8 mouse cellular contexts compared by ENCODE assay signal in the genomic region with DNA sequence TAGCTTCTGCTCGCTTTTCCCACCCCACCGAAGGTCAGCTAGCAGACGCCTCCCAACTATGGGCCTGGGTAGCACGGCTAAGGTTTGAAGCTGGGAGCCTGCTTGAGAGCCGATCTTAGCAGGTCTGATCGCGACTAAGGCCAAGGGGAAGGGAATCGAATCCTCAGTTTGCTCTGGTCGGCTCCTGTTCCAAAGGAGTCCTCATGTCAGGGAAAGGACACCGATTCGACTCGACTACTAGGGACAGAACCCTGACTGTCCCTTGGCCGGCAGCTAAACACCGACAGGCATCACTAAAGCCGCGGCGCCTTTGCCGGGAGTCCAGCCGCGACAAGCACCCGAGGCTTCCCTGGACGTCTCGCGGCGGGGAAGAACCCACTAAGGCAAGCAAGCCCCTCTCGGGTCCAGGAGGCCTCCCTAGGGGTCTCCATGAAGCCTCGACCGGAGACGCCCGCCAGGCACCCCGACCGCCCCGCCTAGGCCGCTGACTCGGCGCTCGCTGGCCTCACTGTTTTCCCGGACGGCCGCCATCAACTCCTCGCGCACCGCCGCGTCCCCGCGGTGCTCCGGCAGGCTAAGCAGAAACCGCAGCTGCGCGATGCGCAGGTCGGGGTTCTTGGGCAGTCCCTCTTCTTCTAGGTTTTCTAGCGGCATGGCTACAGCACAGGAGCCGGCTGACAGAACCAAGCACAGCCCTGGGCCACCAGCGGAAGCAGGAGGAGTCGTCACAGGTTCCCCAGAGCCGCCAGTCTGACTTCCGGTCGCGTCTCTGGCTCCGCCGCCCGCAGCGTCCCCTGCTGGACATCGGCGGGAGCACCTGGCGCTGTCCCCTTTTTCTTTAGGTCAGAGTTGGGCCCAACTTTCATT. TPM values are rescaled to one million over a fixed set of nuclear protein-coding genes. Genes with fewer than 3 reads are reported as not detected.
DNase-seq lines count a peak whose midpoint lies in the region; ATAC-seq and TF ChIP-seq lines count a peak whose summit lies in the region.

TSS of gene Psmd6 (minus strand) at position 755 of the 867 bp plus-strand sequence.

- under 1% methylated on average over 68 of the region's 68 CpGs for WGBS in heart, embryonic 11.5 days (ENCODE audit: insufficient replicate concordance)
- under 1% methylated on average over 67 of the region's 68 CpGs for WGBS in kidney, embryonic 16.5 days
- WGBS in liver, adult 2 months = under 1% methylated on average over 68 of the region's 68 CpGs

- H3K79me2 ChIP-seq in C2C12 (ENCODE audit: control insufficient read depth, insufficient read depth) (peaks cover 40% of the 10 kb centered on the region), myocyte (ENCODE audit: control insufficient read depth, insufficient read depth) (peaks cover 30% of the 10 kb centered on the region)
- H3K79me2 ChIP-seq in liver, adult 2 months (ENCODE audit: control insufficient read depth, insufficient read depth, low read length) = peaks cover 11% of the 10 kb centered on the region; the same call in 1 of the 2 replicates

- peak; percentile 90 for ATAC-seq in heart, embryonic 11.5 days (replicated peaks; ENCODE audit: insufficient number of reproducible peaks, low FRiP score, low TSS enrichment)
- peak; percentile 98 for ATAC-seq in kidney, embryonic 16.5 days (ENCODE audit: low FRiP score, low TSS enrichment)

- peak within 1 kb of the TSS; percentile 57 for H3K27ac ChIP-seq in heart, embryonic 11.5 days (ENCODE audit: low read depth, low read length)
- H3K27ac ChIP-seq in kidney, embryonic 16.5 days (ENCODE audit: low read length) = peak within 1 kb of the TSS; percentile 75; the same call in 1 of the 2 replicates
- peak within 1 kb of the TSS; percentile 76 for H3K27ac ChIP-seq in liver, adult 2 months (replicated peaks; ENCODE audit: insufficient read depth, low read depth, low read length)

- peaks cover 17% of the 10 kb centered on the region for H3K4me1 ChIP-seq in erythroblast, embryonic 14.5 days (ENCODE audit: control insufficient read depth)
- H3K4me1 ChIP-seq in heart, embryonic 11.5 days (ENCODE audit: control insufficient read depth, insufficient read depth, low read length) = no peaks in the 10 kb centered on the region; the same call in 1 of the 2 replicates
- peaks cover 9% of the 10 kb centered on the region for H3K4me1 ChIP-seq in kidney, embryonic 16.5 days (ENCODE audit: insufficient read depth, low read length)
- H3K4me1 ChIP-seq in liver, adult 2 months (ENCODE audit: control insufficient read depth, insufficient read depth, low read length) = peaks cover 8% of the 10 kb centered on the region

- no peaks in the 10 kb centered on the region for H3K9me3 ChIP-seq in erythroblast, embryonic 14.5 days (ENCODE audit: control insufficient read depth, low read length)
- H3K9me3 ChIP-seq in heart, embryonic 11.5 days (replicated peaks; ENCODE audit: control insufficient read depth, low read length) = no peaks in the 10 kb centered on the region
- no peaks in the 10 kb centered on the region for H3K9me3 ChIP-seq in kidney, embryonic 16.5 days (ENCODE audit: low read length)

- TF ChIP-seq CTCF in C2C12 (IDR thresholded peaks at IDR 0.05; ENCODE audit: control insufficient read depth, insufficient read depth, insufficient read length) = peak; percentile 93
- TF ChIP-seq CTCF in brain, embryonic 14.5 days (IDR thresholded peaks at IDR 0.05; ENCODE audit: borderline replicate concordance, extremely low read depth, insufficient read depth, insufficient read length) = peak; percentile 100
- TF ChIP-seq CTCF in liver, adult 2 months (IDR thresholded peaks at IDR 0.05; ENCODE audit: low read depth, low read length) = peak; percentile 93

- H3K36me3 ChIP-seq in C2C12 (ENCODE audit: control insufficient read depth, insufficient read depth) (peaks cover 37% of the 10 kb centered on the region), myocyte (ENCODE audit: control insufficient read depth, insufficient read depth) (peaks cover 24% of the 10 kb centered on the region)
- peaks cover 43% of the 10 kb centered on the region for H3K36me3 ChIP-seq in erythroblast, embryonic 14.5 days (ENCODE audit: control insufficient read depth)
- peaks cover 10% of the 10 kb centered on the region for H3K36me3 ChIP-seq in heart, embryonic 11.5 days (ENCODE audit: control insufficient read depth, insufficient read depth, low read length)
- H3K36me3 ChIP-seq in kidney, embryonic 16.5 days (ENCODE audit: insufficient read depth, low read length) = peaks cover 25% of the 10 kb centered on the region
- H3K36me3 ChIP-seq in liver, adult 2 months (ENCODE audit: control insufficient read depth, insufficient read depth, low read length) = peaks cover 31% of the 10 kb centered on the region
- peaks cover 15% of the 10 kb centered on the region; the same call in 1 of the 2 replicates for H3K36me3 ChIP-seq in splenic B cell, adult 2 months (ENCODE audit: control insufficient read depth, insufficient read depth, low read length, poor library complexity, severe bottlenecking)

- H3ac ChIP-seq in C2C12 (ENCODE audit: control insufficient read depth, insufficient read length, low read depth) = peak within 1 kb of the TSS; percentile 94
- H3ac ChIP-seq in myocyte (ENCODE audit: control insufficient read depth, insufficient read length) = peak within 1 kb of the TSS; percentile 55

- H3K27me3 ChIP-seq in C2C12 (ENCODE audit: control insufficient read depth, insufficient read depth, insufficient read length) (no peaks in the 10 kb centered on the region), myocyte (ENCODE audit: control insufficient read depth, insufficient read depth, insufficient read length) (no peaks in the 10 kb centered on the region)
- no peaks in the 10 kb centered on the region for H3K27me3 ChIP-seq in erythroblast, embryonic 14.5 days (ENCODE audit: control insufficient read depth)
- no peaks in the 10 kb centered on the region for H3K27me3 ChIP-seq in heart, embryonic 11.5 days (ENCODE audit: control insufficient read depth, insufficient read depth, low read length)
- no peaks in the 10 kb centered on the region for H3K27me3 ChIP-seq in kidney, embryonic 16.5 days (ENCODE audit: insufficient read depth, low read length)
- no peaks in the 10 kb centered on the region for H3K27me3 ChIP-seq in liver, adult 2 months (ENCODE audit: control insufficient read depth, insufficient read depth, low read length)
- H3K27me3 ChIP-seq in splenic B cell, adult 2 months (ENCODE audit: control insufficient read depth, insufficient read depth, low read length, poor library complexity, severe bottlenecking) = no peaks in the 10 kb centered on the region

- peak; percentile 55; the same call in 1 of the 2 replicates for TF ChIP-seq POLR2A in brain, embryonic 14.5 days (IDR thresholded peaks at IDR 0.05; ENCODE audit: borderline replicate concordance, extremely low read depth, insufficient read depth, insufficient read length, poor library complexity, severe bottlenecking)
- TF ChIP-seq POLR2A in liver, adult 2 months (IDR thresholded peaks at IDR 0.05; ENCODE audit: extremely low read depth, insufficient read depth, low read length) = peak; percentile 65
- peak; percentile 70 for TF ChIP-seq POLR2A in myocyte (IDR thresholded peaks at IDR 0.05; ENCODE audit: insufficient read length, low read depth)

- H3K4me3 ChIP-seq in C2C12 (ENCODE audit: insufficient read depth, poor library complexity, severe bottlenecking) (peak within 1 kb of the TSS; percentile 67), myocyte (peak within 1 kb of the TSS; percentile 89)
- peak within 1 kb of the TSS; percentile 93 for H3K4me3 ChIP-seq in erythroblast, embryonic 14.5 days (replicated peaks)
- H3K4me3 ChIP-seq in heart, embryonic 11.5 days (ENCODE audit: low read depth, low read length) = peak within 1 kb of the TSS; percentile 97
- H3K4me3 ChIP-seq in kidney, embryonic 16.5 days (ENCODE audit: low read length) = peak within 1 kb of the TSS; percentile 99
- H3K4me3 ChIP-seq in liver, adult 2 months (ENCODE audit: insufficient read depth, low read depth, low read length) = peak within 1 kb of the TSS; percentile 97

- peaks cover 19% of the 10 kb centered on the region for H3K79me3 ChIP-seq in C2C12 (ENCODE audit: low read depth)

- peak within 1 kb of the TSS; percentile 84 for H3K4me2 ChIP-seq in heart, embryonic 11.5 days
- peak within 1 kb of the TSS; percentile 94 for H3K4me2 ChIP-seq in kidney, embryonic 16.5 days (replicated peaks; ENCODE audit: low read depth, low read length)
- H3K4me2 ChIP-seq in myocyte (ENCODE audit: low read depth) = peak within 1 kb of the TSS; percentile 75

- DNase-seq in brain, embryonic 14.5 days (ENCODE audit: low read depth) = peak; percentile 94
- DNase-seq in liver, adult 2 months (ENCODE audit: extremely low read depth, low read depth, low spot score) = peak; percentile 74
- DNase-seq in splenic B cell, adult 2 months (ENCODE audit: low read depth, low spot score) = peak; percentile 93

- peak within 1 kb of the TSS; percentile 95 for H3K9ac ChIP-seq in heart, embryonic 11.5 days (ENCODE audit: low read depth, low read length)
- H3K9ac ChIP-seq in kidney, embryonic 16.5 days (replicated peaks; ENCODE audit: low read length) = peak within 1 kb of the TSS; percentile 96
- H3K9ac ChIP-seq in liver, adult 2 months (ENCODE audit: low read depth, low read length) = peak within 1 kb of the TSS; percentile 96

TF ChIP-seq in C2C12, 6 proteins besides CTCF, POLR2A, EP300 and RAD21 (continues in another document):
- TF ChIP-seq CEBPB (IDR thresholded peaks at IDR 0.05; ENCODE audit: low read depth) (no peak), MAX (IDR thresholded peaks at IDR 0.05) (no peak), FOSL1 (IDR thresholded peaks at IDR 0.05; ENCODE audit: insufficient read depth, low read length, poor library complexity, severe bottlenecking) (no peak), MYOG (IDR thresholded peaks at IDR 0.05; ENCODE audit: control insufficient read depth, extremely low read depth, insufficient read length) (no peak), MYOD1 (IDR thresholded peaks at IDR 0.05; ENCODE audit: control insufficient read depth, insufficient read length, low read depth) (no peak)

TF ChIP-seq in myocyte, 11 proteins besides CTCF, POLR2A, EP300 and RAD21 (continues in another document):
- TF ChIP-seq TCF3 (IDR thresholded peaks at IDR 0.05; ENCODE audit: insufficient read length, low read depth) (no peak), POLR2AphosphoS2 (IDR thresholded peaks at IDR 0.05; ENCODE audit: insufficient read length, low read depth) (peak; percentile 59), MYOG (IDR thresholded peaks at IDR 0.05; ENCODE audit: control insufficient read depth in 1 of 3, insufficient read depth in 1 of 3, insufficient read length in 2 of 3, low read depth in 2 of 3) (peak in 2 of 3 experiments; percentile 32 to 69)

RNA-seq across cellular contexts. Expression of gene Psmd6, which starts in this region (rescaled TPM):
- polyA plus RNA-seq in C2C12 (2012; fragmentation: generic; extraction: Trizol) (105 TPM), myocyte (2012; fragmentation: generic; extraction: Trizol) (103 TPM)
- polyA plus RNA-seq in brain, embryonic 14.5 days (2012; rRNA removed) = 107 and 112 TPM in 2 replicates
- 3.8 and 6.8 TPM in 2 replicates for polyA plus RNA-seq in erythroblast, embryonic 14.5 days (2012)
- polyA plus RNA-seq in heart, embryonic 11.5 days (2014; fragmentation: Nextera tagmentation; extraction: Ambion mirVana) = 204 and 218 TPM in 2 replicates
- 240 and 248 TPM in 2 replicates for polyA plus RNA-seq in kidney, embryonic 16.5 days (2015; fragmentation: Nextera tagmentation; extraction: Ambion mirVana)
- total RNA-seq in liver, adult 2 months (2014; rRNA removed) = 120 and 122 TPM in 2 replicates
- 36.6 and 43.5 TPM in 2 replicates for polyA plus RNA-seq in liver, adult 2 months (2012; rRNA removed)

Comparison
In these comparisons a context has a peak if more than half of its experiments do, and no peak if none do; other contexts are left out.
1. Peak in every context shown above with its lines: DNase-seq, ATAC-seq, H3K4me3 ChIP-seq and H3K27ac ChIP-seq.